ENCODE assay signal across 8 mouse cellular contexts in the genomic region with DNA sequence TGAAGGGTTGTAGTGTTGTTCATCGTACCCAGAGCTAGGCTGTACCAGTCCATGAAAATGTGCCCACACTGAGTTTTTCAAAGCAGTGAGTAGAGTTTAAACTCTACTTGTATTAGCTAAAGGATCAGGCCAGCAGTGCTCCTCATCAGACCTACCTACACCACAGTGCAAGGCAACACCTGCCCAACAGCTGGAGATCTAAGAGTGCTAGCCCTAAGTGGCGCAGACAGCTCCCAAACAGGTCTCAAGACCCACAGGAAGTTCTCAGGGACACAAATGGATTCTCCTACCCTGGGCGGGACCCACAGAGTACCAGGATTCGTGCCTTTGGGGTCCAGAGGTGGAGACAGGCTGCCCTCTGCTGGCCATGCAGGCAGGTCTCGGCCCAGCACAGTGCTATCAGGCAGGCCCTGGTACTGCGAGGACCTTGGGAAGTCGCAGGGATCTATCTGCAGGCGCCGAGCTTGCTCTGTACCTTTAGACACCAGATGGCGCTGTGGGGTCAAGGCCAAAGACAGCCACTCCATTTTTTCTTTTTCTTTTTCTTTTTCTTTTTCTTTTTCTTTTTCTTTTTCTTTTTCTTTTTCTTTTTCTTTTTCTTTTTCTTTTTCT. TPM values are rescaled to one million over a fixed set of nuclear protein-coding genes. Genes with fewer than 3 reads are reported as not detected.
DNase-seq lines count a peak whose midpoint lies in the region; ATAC-seq and TF ChIP-seq lines count a peak whose summit lies in the region.

No protein-coding gene starts in this region.

- no peak for TF ChIP-seq POLR2A in liver, adult 2 months (IDR thresholded peaks at IDR 0.05; ENCODE audit: extremely low read depth, insufficient read depth, low read length)

- peaks cover 45% of the 10 kb centered on the region for H3K36me3 ChIP-seq in heart, embryonic 13.5 days
- H3K36me3 ChIP-seq in kidney, postnatal 0 days (ENCODE audit: insufficient read depth, low read length): peaks cover 25% of the 10 kb centered on the region
- no peaks in the 10 kb centered on the region for H3K36me3 ChIP-seq in liver, adult 2 months (ENCODE audit: control insufficient read depth, insufficient read depth, low read length)
- no peaks in the 10 kb centered on the region; the same call in none of the 2 replicates for H3K36me3 ChIP-seq in splenic B cell, adult 2 months (ENCODE audit: control insufficient read depth, insufficient read depth, low read length, poor library complexity, severe bottlenecking)

- WGBS in heart, embryonic 13.5 days: 6% methylated on average over 10 of the region's 10 CpGs
- WGBS in kidney, postnatal 0 days: 13% methylated on average over 10 of the region's 10 CpGs
- WGBS in liver, adult 2 months: 19% methylated on average over 10 of the region's 10 CpGs

- H3K4me1 ChIP-seq in heart, embryonic 13.5 days: peaks cover 31% of the 10 kb centered on the region
- no peaks in the 10 kb centered on the region for H3K4me1 ChIP-seq in kidney, postnatal 0 days (replicated peaks; ENCODE audit: insufficient read depth, low read length)
- no peaks in the 10 kb centered on the region for H3K4me1 ChIP-seq in liver, adult 2 months (ENCODE audit: control insufficient read depth, insufficient read depth, low read length)

- 0 out of 2 replicates have a peak overlapping the region, but pooled peaks have one; percentile 19 for H3K9ac ChIP-seq in heart, embryonic 13.5 days
- H3K9ac ChIP-seq in kidney, postnatal 0 days (ENCODE audit: low read depth, low read length): no peak overlapping the region
- no peak overlapping the region for H3K9ac ChIP-seq in liver, adult 2 months (ENCODE audit: low read depth, low read length)

- peak; percentile 100 for TF ChIP-seq CTCF in kidney, postnatal 0 days (IDR thresholded peaks at IDR 0.05; ENCODE audit: low read depth)
- peak; percentile 99 for TF ChIP-seq CTCF in liver, adult 2 months (IDR thresholded peaks at IDR 0.05; ENCODE audit: low read depth, low read length)

- no peak overlapping the region for H3K4me3 ChIP-seq in heart, embryonic 13.5 days
- H3K4me3 ChIP-seq in kidney, postnatal 0 days (replicated peaks; ENCODE audit: low read depth, low read length): no peak overlapping the region
- H3K4me3 ChIP-seq in liver, adult 2 months (ENCODE audit: insufficient read depth, low read depth, low read length): no peak overlapping the region

- peak; percentile 96 for DNase-seq in CD4-positive, CD25-positive, alpha-beta regulatory T cell, adult 2 months (ENCODE audit: low read depth, low spot score)
- peak; percentile 80 for DNase-seq in brain, embryonic 18.5 days (ENCODE audit: low read depth, low spot score)
- DNase-seq in kidney, postnatal 0 days (ENCODE audit: low spot score): peak; percentile 98
- DNase-seq in liver, adult 2 months (ENCODE audit: extremely low read depth, low read depth, low spot score): peak; percentile 72
- DNase-seq in naive thymus-derived CD4-positive, alpha-beta T cell, adult 2 months (ENCODE audit: low read depth): peak; percentile 95
- DNase-seq in splenic B cell, adult 2 months (ENCODE audit: low read depth, low spot score): peak; percentile 95

- peak; percentile 94 for ATAC-seq in erythroid progenitor cell, adult 5-6 weeks (replicated peaks; ENCODE audit: low FRiP score, poor library complexity, severe bottlenecking)
- ATAC-seq in heart, embryonic 13.5 days (ENCODE audit: extremely low read depth, insufficient number of reproducible peaks, low FRiP score, low TSS enrichment): peak; percentile 83; the same call in 1 of the 2 replicates
- peak; percentile 97 for ATAC-seq in kidney, postnatal 0 days (replicated peaks; ENCODE audit: low FRiP score, low read depth)

- H3K27ac ChIP-seq in heart, embryonic 13.5 days (replicated peaks): peak overlapping the region; percentile 58; the same call in 1 of the 2 replicates
- H3K27ac ChIP-seq in kidney, postnatal 0 days: no peak overlapping the region
- no peak overlapping the region for H3K27ac ChIP-seq in liver, adult 2 months (replicated peaks; ENCODE audit: insufficient read depth, low read depth, low read length)

- no peaks in the 10 kb centered on the region for H3K79me2 ChIP-seq in liver, adult 2 months (ENCODE audit: control insufficient read depth, insufficient read depth, low read length)

- H3K9me3 ChIP-seq in heart, embryonic 13.5 days: no peaks in the 10 kb centered on the region
- no peaks in the 10 kb centered on the region for H3K9me3 ChIP-seq in kidney, postnatal 0 days (replicated peaks; ENCODE audit: low read length)

- no peak overlapping the region for H3K4me2 ChIP-seq in heart, embryonic 13.5 days
- H3K4me2 ChIP-seq in kidney, postnatal 0 days (ENCODE audit: low read length): no peak overlapping the region

- H3K27me3 ChIP-seq in heart, embryonic 13.5 days (replicated peaks): no peaks in the 10 kb centered on the region
- H3K27me3 ChIP-seq in kidney, postnatal 0 days (ENCODE audit: insufficient read depth, low read length): no peaks in the 10 kb centered on the region
- no peaks in the 10 kb centered on the region for H3K27me3 ChIP-seq in liver, adult 2 months (ENCODE audit: control insufficient read depth, insufficient read depth, low read length)
- no peaks in the 10 kb centered on the region for H3K27me3 ChIP-seq in splenic B cell, adult 2 months (ENCODE audit: control insufficient read depth, insufficient read depth, low read length, poor library complexity, severe bottlenecking)

RNA-seq across cellular contexts. Expression of gene Phlda3, which starts 13.1 kb away (rescaled TPM):
- not detected in 2 replicates for total RNA-seq in erythroid progenitor cell, adult 5-6 weeks (2015; ENCODE audit: low replicate concordance)
- not detected in 2 replicates for total RNA-seq in erythroid progenitor cell, adult 5-6 weeks (2017; ENCODE audit: low replicate concordance)
- polyA plus RNA-seq in heart, embryonic 13.5 days (2015; fragmentation: Nextera tagmentation; extraction: Ambion mirVana): 67.1 and 75.3 TPM in 2 replicates
- polyA plus RNA-seq in kidney, postnatal 0 days (2015; fragmentation: Nextera tagmentation; extraction: Ambion mirVana): 76.4 and 78.4 TPM in 2 replicates
- 1.7 and 1.9 TPM in 2 replicates for total RNA-seq in liver, adult 2 months (2014; rRNA removed)
- 0.62 and 1.8 TPM in 2 replicates for polyA plus RNA-seq in liver, adult 2 months (2012; rRNA removed)

RNA-seq across cellular contexts. Expression of gene Tnni1, which starts 26.4 kb away (rescaled TPM):
- not detected in 2 replicates for total RNA-seq in erythroid progenitor cell, adult 5-6 weeks (2015; ENCODE audit: low replicate concordance)
- not detected in 2 replicates for total RNA-seq in erythroid progenitor cell, adult 5-6 weeks (2017; ENCODE audit: low replicate concordance)
- 3,602 and 4,207 TPM in 2 replicates for polyA plus RNA-seq in heart, embryonic 13.5 days (2015; fragmentation: Nextera tagmentation; extraction: Ambion mirVana)
- polyA plus RNA-seq in kidney, postnatal 0 days (2015; fragmentation: Nextera tagmentation; extraction: Ambion mirVana): 7.9 and 8.9 TPM in 2 replicates
- total RNA-seq in liver, adult 2 months (2014; rRNA removed): 0.46 TPM in 1 of 2 replicates, not detected in the other
- polyA plus RNA-seq in liver, adult 2 months (2012; rRNA removed): 0.14 TPM in 1 of 2 replicates, not detected in the other

RNA-seq across cellular contexts. Expression of gene Csrp1, which starts 33.0 kb away (rescaled TPM):
- total RNA-seq in erythroid progenitor cell, adult 5-6 weeks (2015; ENCODE audit: low replicate concordance): 46.5 and 48.6 TPM in 2 replicates
- 31.8 and 44.7 TPM in 2 replicates for total RNA-seq in erythroid progenitor cell, adult 5-6 weeks (2017; ENCODE audit: low replicate concordance)
- 207 and 208 TPM in 2 replicates for polyA plus RNA-seq in heart, embryonic 13.5 days (2015; fragmentation: Nextera tagmentation; extraction: Ambion mirVana)
- polyA plus RNA-seq in kidney, postnatal 0 days (2015; fragmentation: Nextera tagmentation; extraction: Ambion mirVana): 189 and 190 TPM in 2 replicates
- total RNA-seq in liver, adult 2 months (2014; rRNA removed): 11.9 and 12.2 TPM in 2 replicates
- 12.1 and 13.7 TPM in 2 replicates for polyA plus RNA-seq in liver, adult 2 months (2012; rRNA removed)

Comparison
In these comparisons a context has a peak if more than half of its experiments do, and no peak if none do; other contexts are left out.
1. RNA of gene Phlda3, which starts 13.1 kb away (polyA plus RNA-seq): 76.4 to 78.4 TPM in kidney, postnatal 0 days and 67.1 to 75.3 TPM in heart, embryonic 13.5 days; 0.62 to 1.8 TPM in liver, adult 2 months; every median in the first group is over 10 times any median in the second.
2. RNA of gene Tnni1, which starts 26.4 kb away (polyA plus RNA-seq): 3,602 to 4,207 TPM in heart, embryonic 13.5 days; 7.9 to 8.9 TPM in kidney, postnatal 0 days and 0.14 TPM in liver, adult 2 months; every median in the first group is over 100 times any median in the second.
3. RNA of gene Csrp1, which starts 33.0 kb away (polyA plus RNA-seq): 207 to 208 TPM in heart, embryonic 13.5 days and 189 to 190 TPM in kidney, postnatal 0 days; 12.1 to 13.7 TPM in liver, adult 2 months; every median in the first group is over 10 times any median in the second.
4. Peak in every context shown above with its lines, with median percentiles within 50 percentile points of each other: DNase-seq and ATAC-seq.